Mouse (Mus musculus): ENCODE results near the gene Tmc5.

Tmc5 gene

DNA sequence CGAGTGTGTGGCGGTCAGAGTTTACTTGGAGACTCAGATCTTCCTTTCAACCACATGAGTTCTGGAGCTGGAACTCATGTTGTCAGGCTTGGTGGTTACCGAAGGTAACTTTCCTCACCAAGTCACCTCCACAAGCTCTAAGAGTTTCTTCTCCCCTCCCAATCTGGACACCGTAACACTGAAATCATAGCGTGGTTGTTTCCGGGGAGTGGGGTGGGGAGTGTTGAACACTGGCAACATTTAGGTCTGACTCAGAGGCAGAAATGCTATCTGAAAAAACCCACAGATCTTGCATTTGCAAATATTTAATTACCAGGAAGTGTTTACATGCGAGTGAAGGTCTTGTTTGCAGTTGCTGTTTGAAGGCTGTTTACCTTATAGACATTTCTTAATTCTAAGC is 12.7 kb downstream of the Tmc5 start:
- ATAC-seq (ENCODE audit: insufficient number of reproducible peaks, low FRiP score, low TSS enrichment): no peak

DNA sequence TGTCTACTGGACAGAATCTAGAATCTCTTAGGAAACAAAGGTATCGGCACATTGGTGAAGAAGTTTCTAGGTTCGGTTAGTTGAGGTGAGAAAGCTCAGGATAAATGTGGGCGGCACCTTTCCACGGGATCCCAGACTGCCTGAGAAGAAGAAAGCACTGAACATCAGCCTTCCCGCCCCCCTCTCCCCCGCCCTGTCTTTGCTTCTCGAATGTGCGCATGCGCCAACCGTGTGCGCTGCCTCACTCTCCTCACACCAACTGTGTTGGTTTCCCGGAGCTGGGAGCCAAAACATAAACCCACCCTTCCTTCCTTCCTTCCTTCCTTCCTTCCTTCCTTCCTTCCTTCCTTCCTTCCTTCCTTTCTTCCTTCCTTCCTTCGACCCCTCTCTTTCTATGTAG is 13.6 kb downstream of the Tmc5 start:
- ATAC-seq (ENCODE audit: insufficient number of reproducible peaks, low FRiP score, low TSS enrichment): no peak

DNA sequence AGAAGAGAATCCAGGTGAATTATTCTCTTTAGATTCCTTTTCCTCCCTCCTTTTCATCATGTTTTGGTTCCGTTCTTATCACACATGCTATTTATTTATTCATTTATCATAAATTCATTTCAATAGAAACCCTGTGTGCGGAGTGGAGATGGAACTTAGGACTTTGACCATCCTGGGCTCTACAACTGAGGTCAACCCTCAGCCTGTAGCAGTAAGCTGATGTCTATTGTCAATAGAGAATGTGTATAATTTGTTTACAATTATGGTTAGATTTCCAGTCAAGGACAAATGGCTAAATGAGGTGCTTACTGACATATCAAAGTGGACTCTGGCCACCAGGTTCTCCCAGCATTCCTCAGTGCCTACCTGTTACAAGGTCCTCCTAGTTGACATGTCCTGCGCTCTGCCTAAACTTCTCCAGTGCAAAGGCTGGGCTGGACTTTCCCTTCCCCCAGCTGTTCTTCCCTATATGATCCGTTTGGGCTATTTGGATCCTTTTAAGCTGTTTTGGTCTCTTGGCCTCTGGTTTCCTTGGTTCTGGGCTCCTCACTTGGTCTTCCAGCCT is 14.2 kb downstream of the Tmc5 start:
- ATAC-seq (ENCODE audit: insufficient number of reproducible peaks, low FRiP score, low TSS enrichment): no peak

DNA sequence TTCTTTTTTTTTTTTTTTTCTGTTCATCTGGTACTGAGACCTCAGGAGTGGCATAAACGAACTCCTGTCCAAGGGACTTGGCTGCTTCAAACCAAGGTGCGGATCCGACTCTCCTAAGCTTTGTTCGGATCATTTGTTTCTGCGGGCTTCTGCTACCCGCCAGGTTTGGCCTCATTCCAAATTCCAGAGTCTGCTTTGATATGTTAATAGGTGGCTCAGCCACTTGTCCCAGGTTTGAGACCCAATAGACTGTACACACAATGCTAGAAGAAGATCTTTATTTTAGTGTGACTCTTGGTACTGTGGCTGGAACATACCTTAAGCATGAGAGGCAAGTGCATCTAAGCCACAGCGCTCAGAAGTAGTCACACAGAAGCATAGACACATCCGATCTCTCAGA is 14.8 kb downstream of the Tmc5 start:
- no peak for ATAC-seq (ENCODE audit: insufficient number of reproducible peaks, low FRiP score, low TSS enrichment)

DNA sequence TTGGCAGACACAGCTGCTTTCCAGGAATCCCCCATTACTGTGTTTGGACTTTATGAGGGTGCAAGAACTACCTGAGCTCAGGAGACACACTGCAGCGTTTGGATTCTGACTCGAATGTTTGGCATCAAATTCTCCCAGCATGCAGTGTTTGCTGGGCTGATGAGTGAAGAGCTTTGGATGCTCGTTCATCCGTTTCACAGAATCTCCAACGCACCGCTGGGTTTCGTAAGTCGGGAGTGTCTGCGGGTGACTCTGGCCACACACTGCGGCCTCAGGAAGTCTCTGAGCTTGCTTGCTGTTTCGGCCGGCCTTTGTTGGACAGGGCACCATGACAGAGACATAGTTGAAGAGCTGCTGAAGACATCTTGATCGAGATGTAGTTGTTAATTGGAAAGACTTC is 17.0 kb downstream of the Tmc5 start:
- ATAC-seq (ENCODE audit: insufficient number of reproducible peaks, low FRiP score, low TSS enrichment): no peak

DNA sequence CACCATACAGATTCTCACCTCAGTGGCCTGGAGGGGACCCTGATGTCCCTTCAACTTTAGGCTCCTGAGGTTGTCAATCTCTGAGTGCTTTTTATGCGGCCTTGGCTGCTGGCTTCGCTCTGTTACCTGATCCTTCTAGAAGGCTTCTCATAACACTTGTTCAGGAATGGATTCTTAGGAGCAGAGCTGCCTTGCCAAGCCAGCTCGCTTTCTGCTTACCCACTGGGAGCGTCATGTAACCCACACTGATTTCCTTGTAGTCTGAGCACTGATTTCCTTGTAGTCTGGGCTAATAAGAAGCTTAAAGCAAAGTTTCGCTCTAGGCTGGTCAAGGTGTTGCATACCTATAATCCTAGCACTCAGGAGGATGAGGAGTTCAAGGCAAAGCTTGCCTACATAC is 21.0 kb downstream of the Tmc5 start:
- ATAC-seq (ENCODE audit: insufficient number of reproducible peaks, low FRiP score, low TSS enrichment): no peak

DNA sequence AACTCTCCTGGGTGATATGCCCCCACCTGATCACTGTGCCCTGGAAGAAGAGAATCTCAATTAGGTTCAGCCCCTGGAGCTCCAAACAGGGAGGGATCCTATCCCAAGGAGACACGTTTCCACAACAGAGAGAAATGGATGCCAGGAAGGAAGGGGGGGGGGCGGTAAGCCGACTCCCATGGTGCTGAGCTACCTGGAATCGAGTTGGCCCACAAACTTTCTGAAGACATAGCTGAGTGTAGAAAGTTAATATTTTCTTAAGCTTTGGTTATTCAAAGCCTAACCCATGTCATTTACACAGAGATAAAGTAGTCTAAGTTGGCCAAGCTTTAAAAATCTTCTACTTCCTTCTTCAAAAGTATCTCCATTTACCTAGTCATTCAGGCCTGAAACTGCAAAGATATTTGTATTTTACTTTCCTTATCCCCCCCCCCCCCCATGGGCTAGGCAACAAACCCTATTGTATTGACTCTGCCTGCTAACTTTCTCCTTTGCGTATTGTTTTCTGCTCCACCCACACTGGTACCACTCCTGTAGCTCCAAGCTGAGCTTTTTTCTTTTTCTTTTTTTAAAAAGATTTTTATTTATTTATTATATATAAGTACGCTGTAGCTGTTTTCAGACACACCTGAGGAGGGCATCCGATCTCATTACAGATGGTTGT is 23.3 kb downstream of the Tmc5 start:
- ATAC-seq (ENCODE audit: insufficient number of reproducible peaks, low FRiP score, low TSS enrichment): no peak

DNA sequence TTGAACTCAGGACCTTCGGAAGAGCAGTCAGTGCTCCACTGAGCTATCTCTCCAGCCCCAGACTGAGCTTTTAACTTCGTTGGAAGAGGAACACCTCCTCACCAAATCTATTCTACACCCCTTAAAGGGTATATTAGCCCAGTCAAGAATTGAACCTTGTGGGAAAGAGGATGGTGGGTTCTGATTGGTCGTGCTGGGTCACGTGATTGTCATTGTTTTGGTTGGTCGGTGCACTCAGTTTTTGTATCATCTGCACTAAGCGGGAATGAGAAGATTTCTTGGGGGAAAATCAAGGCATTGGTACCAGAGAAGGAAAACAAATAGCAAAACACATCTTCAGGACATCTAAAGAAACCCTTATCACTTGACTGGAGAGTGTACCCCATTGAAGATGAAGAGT is 24.0 kb downstream of the Tmc5 start:
- no peak for ATAC-seq (ENCODE audit: insufficient number of reproducible peaks, low FRiP score, low TSS enrichment)

DNA sequence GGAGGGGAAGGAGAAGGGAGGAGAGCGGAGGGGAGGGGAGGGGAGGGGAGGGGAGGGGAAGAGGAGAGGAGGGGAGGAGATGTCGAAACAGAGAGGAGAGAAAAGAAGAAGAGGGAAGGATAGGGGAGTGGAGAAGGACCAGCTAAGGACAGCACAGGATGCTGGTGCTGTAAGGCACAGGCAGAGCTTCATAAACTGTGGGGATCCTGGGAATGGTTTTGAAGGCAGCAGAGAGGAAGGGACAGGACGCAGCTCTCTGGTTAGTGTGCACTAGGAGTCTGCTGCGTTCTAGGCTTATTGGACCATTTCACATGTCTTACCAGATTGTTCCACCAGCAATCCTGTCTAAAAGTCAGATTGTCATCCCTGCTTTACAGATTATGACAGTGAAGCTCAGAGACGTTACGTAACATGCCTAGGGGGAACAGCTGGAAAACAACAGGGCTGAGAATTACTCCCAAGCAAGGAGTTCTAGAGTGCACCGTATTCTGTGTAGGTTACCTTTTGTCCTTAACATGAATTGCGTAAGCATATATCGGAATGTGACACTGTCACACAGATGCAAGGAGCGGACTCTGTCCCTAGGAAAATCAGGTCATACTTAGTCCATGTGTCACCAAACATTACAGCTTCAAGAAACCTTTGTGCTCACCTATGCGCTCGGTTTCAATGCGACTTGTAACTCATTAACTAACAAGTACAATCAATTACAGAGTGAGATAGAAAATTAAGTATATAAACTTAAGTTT is 30.6 kb downstream of the Tmc5 start:
- ATAC-seq (ENCODE audit: insufficient number of reproducible peaks, low FRiP score, low TSS enrichment): no peak

DNA sequence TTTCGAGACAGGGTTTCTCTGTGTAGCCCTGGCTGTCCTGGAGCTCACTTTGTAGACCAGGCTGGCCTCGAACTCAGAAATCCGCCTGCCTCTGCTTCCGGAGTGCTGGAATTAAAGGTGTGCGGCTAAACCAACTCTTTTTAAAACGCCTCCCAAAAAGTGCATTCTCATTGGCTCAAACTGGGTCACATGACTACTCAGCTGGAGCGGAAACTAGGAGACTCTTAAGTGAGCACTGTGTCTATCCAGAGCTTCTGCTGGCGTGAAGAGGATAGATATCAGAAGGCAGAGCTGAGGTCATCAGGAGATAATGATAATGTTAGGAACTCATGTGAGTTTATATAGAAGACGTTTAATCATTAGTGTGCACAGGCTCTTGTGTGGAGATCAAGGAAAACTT is 36.0 kb downstream of the Tmc5 start:
- ATAC-seq (ENCODE audit: insufficient number of reproducible peaks, low FRiP score, low TSS enrichment): no peak

DNA sequence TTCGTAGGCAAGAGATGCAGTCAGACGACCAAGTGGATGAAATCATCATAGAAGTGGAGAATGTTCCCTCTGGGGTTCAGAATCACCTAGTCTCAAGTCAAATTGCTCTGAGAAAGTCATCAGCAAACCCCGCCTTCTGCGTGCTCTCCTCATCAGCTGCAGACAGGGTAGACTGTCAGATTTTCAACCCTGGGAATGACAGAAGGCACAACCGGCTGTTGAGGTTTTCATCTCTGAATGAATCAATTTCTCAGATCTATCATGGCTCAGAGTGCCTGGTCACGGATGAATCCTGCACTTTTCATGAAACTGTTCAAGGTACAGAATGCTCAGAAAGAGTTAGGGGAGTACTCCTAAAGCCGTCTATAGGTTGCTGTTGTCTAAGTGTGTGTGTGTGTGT is 36.9 kb downstream of the Tmc5 start:
- no peak for ATAC-seq (ENCODE audit: insufficient number of reproducible peaks, low FRiP score, low TSS enrichment)

DNA sequence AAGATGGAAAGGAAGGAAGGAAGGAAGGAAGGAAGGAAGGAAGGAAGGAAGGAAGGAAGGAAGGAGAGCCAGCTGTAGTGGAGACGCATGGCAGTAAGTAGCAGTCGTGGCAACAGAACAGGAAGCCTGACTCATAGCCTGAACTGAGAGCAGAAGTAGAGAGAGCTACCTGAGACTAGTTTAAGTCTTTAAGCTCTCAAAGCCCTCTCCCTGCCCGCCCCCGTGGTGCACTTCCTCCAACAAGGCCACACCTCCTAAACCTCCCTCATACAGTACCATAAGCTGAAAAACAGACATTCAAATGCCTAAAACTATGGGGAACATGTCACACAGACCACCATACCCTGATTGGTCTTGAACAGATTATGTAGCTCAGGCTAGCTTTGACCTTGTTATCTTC is 40.4 kb downstream of the Tmc5 start:
- ATAC-seq (ENCODE audit: insufficient number of reproducible peaks, low FRiP score, low TSS enrichment): no peak

DNA sequence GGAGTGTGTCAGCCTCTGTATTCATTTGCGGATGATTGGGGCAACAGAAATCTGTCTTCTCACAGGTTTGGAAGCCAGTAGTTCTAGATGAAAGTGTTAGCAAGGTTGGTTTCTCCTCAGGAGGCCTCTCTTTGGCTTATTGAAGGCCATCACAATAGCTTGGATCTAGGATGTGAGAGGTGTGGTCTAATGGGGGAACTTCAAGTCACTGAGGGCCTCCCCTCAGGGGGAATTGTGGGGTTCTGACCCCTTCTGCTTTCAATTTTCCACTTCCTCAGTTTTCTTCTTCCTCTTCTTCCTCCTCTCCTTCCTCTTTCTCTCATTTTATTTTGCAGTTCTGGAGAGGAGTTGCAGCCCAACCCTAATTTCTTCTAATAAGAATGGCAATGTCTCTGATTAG is 49.1 kb downstream of the Tmc5 start:
- ATAC-seq (ENCODE audit: insufficient number of reproducible peaks, low FRiP score, low TSS enrichment): no peak

DNA sequence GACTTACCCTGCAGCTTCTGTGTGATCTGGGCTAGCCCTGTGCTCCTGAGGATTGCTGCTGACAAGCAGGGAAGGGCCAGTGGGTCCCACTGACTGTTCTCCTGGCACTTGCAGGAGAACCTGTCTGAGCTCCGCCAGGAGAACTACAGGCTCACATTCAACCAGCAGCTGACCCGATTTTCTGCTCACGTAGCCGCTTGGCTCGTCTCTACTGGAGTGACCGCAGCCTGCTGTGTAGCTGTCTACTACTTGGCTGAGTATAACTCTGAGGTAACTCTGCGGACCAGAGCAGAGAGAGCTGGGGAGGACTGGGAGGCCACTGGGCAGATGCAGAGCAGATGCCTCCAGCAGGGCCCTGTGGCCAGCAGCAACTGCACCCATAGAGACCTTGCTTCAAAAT is 52.2 kb downstream of the Tmc5 start:
- ATAC-seq (ENCODE audit: insufficient number of reproducible peaks, low FRiP score, low TSS enrichment): peak; percentile 56

DNA sequence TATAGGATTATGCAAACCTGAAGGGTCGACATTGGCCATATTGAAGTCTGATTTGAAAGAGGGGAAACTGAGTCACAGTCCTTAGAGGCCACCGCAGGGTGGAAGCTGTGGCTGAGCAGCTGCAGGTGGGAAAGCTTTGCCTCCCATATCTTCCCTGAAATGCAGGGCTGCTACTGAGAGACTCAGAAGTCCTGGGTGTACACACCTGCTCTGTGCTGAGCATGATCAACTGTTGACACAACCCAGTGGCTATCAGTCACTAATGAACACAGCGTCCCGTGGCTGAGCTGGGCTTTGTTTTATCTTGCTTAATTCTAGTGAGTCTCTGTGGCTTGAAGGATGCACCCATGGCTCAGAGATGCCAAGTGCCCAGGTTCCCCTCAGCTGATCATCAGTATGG is 53.0 kb downstream of the Tmc5 start:
- ATAC-seq (ENCODE audit: insufficient number of reproducible peaks, low FRiP score, low TSS enrichment): no peak

DNA sequence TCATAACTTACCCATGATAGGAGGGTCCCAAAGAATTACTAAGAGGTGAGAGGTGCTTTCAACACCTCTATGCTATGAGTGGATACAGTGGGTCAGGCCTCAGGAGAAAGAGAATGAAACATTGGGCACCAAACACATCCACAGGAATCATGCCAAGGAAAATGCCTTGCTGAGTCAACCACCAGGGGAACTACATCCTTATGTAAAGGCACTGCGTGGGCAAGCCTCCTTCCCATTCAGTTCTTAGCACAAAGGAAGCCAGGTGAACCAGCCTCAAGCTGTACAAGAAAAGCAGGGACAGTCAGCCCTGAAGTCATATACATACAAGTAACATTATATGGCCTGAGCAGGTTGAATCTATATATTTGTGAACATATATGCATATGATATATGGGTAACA is 53.8 kb downstream of the Tmc5 start:
- ATAC-seq (ENCODE audit: insufficient number of reproducible peaks, low FRiP score, low TSS enrichment): no peak

DNA sequence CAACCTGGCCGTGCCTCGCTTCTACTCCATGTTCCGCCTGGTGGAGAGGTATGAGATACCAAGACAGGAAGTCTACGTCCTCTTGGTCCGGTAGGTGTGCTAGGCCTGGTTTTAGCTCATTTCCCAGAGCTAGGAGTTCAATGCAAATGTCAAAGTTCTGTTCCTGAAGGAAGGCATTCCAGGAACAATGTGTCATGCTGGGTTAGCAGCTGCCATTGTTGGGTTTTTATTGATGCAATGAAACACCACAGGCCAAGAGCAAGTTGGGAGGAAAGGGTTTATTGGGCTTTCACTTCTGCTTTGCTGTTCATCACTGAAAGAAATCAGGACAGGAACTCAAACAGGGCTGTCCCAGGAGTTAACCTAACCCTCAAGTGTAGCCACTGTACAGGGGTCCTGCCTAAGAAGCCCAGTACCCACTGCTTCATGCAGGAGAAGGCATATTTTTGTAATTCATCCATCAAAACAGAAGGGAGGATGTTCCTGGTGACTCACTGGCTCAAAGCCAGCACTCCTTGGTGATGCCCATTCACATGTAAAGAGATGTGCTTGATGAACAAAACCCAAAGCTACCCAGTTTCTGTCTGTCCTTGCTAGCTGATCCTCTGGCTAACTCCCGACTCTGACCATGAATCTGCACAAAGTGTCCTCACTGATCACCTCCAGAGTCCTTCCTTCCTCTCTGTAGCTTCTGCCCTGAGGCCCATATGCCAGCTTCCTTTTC is 55.6 kb downstream of the Tmc5 start:
- no peak for ATAC-seq (ENCODE audit: insufficient number of reproducible peaks, low FRiP score, low TSS enrichment)

DNA sequence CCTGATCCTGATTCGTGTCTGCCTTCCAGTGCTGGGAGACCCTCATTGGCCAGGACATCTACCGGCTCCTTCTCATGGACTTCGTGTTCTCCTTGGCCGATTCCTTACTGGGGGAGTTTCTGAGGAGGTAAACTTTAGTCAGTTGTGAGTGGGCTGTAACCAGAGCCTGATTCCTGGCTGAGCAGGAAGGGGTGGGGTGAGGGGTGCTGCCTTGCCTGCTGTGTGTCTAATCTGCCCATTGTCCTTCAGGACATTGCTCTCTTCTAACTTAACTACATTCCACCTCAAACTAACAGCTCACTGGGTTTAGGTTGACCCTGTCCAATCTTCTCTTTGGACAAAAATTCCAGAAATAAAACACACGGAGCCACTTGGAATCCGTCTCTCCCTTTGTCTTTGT is 59.6 kb downstream of the Tmc5 start:
- no peak for ATAC-seq (ENCODE audit: insufficient number of reproducible peaks, low FRiP score, low TSS enrichment)

DNA sequence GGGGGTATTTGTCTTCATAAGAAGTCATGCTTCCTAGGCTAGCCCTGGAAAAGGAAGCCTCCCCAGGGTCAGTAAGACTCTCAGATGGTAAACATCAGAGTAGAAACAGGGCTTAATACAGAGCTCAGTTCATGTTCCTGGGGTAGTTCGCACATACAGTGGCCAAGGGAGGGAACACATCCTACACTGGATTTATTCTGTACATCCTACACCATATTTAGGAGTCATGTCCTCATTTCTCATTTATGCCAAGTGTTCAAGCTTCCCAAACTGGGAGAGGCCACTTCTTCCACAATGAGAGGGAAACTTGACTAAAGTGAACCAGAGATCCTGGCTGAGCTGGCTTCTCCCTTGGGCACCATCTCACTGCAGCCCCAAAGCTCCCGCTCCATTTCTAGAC is 70.7 kb downstream of the Tmc5 start:
- ATAC-seq (ENCODE audit: insufficient number of reproducible peaks, low FRiP score, low TSS enrichment): no peak

DNA sequence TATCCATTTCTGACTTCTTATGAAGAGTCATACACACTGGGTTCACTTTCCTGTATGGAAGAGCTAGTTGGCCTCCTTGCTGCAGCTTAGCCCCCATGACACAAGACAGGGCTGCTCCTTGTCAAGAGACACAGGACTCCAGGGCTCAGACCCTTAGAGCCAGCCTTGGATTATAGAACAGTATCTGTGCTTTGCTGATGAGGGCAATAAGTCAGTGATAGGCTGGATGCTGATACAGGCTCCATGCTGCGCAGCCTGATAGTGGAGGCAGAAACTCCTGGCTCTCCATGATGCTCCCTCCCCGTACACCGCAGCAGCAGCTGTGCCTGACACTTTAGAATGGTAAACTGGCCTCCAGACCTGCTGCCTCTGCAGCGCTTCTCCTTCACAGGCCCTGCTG is 73.0 kb downstream of the Tmc5 start:
- ATAC-seq (ENCODE audit: insufficient number of reproducible peaks, low FRiP score, low TSS enrichment): no peak

DNA sequence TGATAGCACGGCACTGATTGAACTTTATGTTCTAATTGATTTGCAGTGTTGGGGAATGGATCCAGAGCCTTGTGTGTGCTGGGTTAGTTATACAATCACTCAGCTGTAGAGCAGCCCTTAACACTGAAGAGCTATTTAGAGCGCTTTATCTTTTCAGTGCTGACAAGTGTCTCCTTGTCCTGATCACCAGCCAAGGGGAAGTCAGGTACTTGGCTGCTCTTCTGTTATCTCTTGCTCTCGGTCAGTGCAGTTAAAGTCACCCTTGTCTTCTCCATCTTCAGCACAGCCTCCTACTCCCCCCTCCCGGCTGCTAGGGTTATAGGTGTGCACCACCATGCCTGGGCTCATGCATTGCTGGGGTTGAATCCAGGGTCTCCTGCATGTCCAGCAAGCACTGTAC is 79.7 kb downstream of the Tmc5 start:
- ATAC-seq (ENCODE audit: insufficient number of reproducible peaks, low FRiP score, low TSS enrichment): no peak

Measured in cerebellum, adult (tissue).